Mouse (Mus musculus) left cerebral cortex, postnatal 14 days (tissue): ENCODE results near the gene Tns1. TPM values are rescaled to one million over a fixed set of nuclear protein-coding genes. Genes with fewer than 3 reads are reported as not detected.

ENCODE experiments used
- DNase-seq, 2 experiments: peaks; one replicate each; pipeline ENCODE4 v3.0.0; 2021 to 2022; ENCODE audit warnings: low spot score in 2 of 2, mixed read lengths in 1 of 2
- intact Hi-C: fragments of 180-260 bp; cut with DNase I; formaldehyde crosslinking; loops from one replicate; pipeline ENCODE4 v1.15.1; 2025
- total RNA-seq, 2 experiments: library from RNA; stranded (reverse); gene quantifications; 2 replicates each; pipeline ENCODE4 v1.2.3; 2021

The Tns1 gene
- total RNA-seq, 2 experiments from 2014 or later, result 30.2 to 39.1 TPM

GRCm38 (mm10) chr1:74130883-74131659 lies 6.8 kb upstream of the Tns1 start:
- no peak for DNase-seq
- intact Hi-C loops, result no loop called here

- intact Hi-C loops, result loop anchor here (2.0 to 5.0 kb wide), 3 partner anchors 43 to 222 kb away; no protein-coding TSS in a partner anchor
- DNase-seq, result peak; percentile 76 to 77
These were observed 823 bp upstream of the Tns1 start, which contains the start of gene Rufy4 for GRCm38 (mm10) chr1:74124991-74125552. Gene Rufy4 (plus strand): TSS chr1:74125541.

- no peak for DNase-seq
- intact Hi-C loops, result loop anchor here (5.0 kb wide), 1 partner anchor 41 kb away; no protein-coding TSS in a partner anchor
These were observed 1.0 kb downstream of the Tns1 start for GRCm38 (mm10) chr1:74123215-74123614.

- DNase-seq, result peak; percentile 64 to 86
- intact Hi-C loops, result loop anchor here (5.0 kb wide), 1 partner anchor 40 kb away; no protein-coding TSS in a partner anchor
These were observed 2.2 kb downstream of the Tns1 start for GRCm38 (mm10) chr1:74121821-74122576.

GRCm38 (mm10) chr1:74121138-74121537 lies 3.1 kb downstream of the Tns1 start:
- DNase-seq, result no peak
- intact Hi-C loops, result loop anchor here (5.0 kb wide), 1 partner anchor 39 kb away; no protein-coding TSS in a partner anchor

- intact Hi-C loops, result no loop called here
- DNase-seq, result no peak
These were observed 5.1 kb downstream of the Tns1 start for GRCm38 (mm10) chr1:74119115-74119514.

DNA sequence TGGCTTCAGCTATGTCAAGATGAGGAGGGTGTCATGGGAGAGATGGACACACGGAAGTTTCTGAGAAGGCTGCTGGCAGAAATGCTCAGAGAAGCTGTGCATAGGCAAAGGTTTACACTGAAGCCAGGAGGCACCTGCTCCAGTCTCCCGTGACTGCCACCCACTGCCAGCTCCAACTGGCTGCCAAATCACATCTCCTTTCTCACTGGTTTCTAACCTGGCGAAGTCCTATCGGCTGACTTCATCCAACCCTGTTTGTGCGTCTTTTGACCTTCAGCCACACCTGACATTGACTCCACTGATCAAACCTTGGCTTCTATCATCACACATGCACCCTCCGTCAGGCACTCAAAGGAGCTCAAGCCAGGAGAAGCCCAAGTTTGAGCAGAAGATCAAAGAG lies 6.4 kb downstream of the Tns1 start:
- DNase-seq, result no peak
- intact Hi-C loops, result no loop called here

DNA sequence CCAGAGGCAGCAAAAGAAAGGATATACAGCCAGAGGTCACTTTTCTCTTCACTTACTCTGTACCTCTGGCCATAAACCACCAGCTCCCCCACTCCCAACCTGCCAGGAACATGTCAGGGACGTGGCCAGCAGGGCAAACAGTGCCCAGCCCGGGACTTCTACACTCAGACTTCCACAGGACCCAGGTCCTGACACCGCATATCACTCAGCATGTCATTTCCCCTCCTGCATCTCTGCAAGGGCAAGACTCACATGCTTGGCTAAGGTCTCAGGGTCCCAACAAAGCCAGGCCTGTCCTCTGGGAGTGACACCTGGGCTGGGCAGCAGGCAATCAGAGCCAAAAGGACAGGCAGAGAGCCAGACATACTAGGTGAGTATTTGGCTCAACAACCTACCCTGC lies 11.2 kb downstream of the Tns1 start:
- no peak for DNase-seq
- intact Hi-C loops, result no loop called here

DNA sequence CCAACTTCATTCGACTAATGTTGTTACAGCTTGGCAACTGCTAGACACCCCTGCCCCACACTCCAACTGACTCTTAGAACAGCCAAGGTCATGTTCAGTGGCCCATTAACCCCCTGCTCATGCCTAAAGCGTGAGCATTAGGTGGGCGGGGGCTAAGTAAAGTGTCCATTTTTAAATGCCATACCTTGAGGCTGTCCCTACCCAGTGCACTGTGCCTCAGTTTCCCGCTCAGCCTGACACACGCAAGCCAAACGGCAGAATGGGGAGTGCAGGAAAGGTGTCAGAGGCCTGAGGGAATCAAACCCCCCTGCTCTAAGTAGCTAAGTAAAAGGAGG lies 12.6 kb downstream of the Tns1 start:
- DNase-seq, result no peak
- intact Hi-C loops, result no loop called here

DNA sequence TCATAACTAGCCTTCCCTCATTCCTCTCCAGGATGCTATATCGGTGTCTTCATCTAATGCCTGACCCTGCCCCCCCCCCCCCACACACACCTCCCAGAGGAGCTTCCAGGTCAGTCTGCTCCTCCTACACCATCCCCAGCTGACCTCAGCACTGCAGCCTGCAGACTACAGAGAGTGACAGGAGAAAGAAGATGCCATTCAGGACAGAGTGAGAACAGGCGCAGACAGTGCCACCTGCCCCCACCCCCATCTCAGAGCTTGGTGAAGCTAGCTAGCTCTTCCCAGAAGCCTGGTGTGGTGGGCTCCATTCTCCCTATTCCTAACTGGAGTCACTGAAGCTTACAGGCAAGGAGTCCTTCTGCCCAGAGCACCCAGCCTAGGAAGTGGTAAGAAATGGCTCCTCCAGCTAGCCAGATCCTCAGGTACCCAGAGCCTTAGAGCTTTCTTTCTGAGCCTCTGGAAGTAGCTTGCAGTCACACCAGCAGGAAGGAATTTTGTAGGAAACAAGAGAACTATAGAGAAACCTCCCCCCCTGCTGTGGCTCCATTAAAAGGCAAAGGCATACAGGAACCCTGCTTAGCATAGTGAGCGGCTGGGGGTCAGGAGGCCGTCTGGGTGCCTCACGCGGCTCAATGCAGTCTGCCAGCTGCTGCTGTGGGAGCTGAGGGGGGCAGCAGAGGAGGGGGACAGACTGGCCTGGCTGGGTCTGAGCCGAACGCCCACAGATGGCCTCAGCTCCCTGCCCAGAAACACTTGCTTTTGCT lies 13.1 kb downstream of the Tns1 start:
- intact Hi-C loops, result no loop called here
- no peak for DNase-seq

- DNase-seq, result no peak
- intact Hi-C loops, result no loop called here
These were observed 14.6 kb downstream of the Tns1 start for GRCm38 (mm10) chr1:74109670-74110069.

- no peak for DNase-seq
- intact Hi-C loops, result no loop called here
These were observed 16.2 kb downstream of the Tns1 start for GRCm38 (mm10) chr1:74107931-74108618.

DNA sequence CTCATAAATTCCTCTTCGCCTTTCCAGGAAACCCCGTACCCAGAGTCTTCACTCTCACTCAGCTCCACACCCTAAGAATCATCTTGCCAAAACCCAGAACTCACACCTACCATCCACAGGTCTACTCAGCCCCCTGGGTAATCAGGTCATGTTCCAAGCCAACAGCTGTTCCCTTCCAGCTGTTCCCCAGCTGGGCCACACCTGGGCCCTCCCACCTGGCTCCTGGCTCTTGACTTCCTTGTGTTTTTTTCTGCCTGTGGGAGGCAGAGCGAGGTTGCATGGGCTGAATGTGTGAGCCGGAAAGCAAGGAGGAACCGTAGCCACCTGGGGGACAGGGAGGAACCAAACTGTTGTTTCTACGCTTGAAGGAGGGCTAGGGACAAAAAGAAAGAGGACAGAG lies 18.0 kb downstream of the Tns1 start:
- intact Hi-C loops, result no loop called here
- DNase-seq, result no peak

GRCm38 (mm10) chr1:74105660-74106059 lies 18.6 kb downstream of the Tns1 start:
- intact Hi-C loops, result no loop called here

GRCm38 (mm10) chr1:74103654-74104353 lies 20.4 kb downstream of the Tns1 start:
- intact Hi-C loops, result no loop called here
- DNase-seq, result peak in 1 of 2 experiments; percentile 29

More at GRCm38 (mm10) chr1:74105660-74106059, 18.6 kb downstream of the Tns1 start:
- DNase-seq, result no peak

GRCm38 (mm10) chr1:74099001-74099435 lies 25.2 kb downstream of the Tns1 start:
- DNase-seq, result peak in 1 of 2 experiments; percentile 36
- intact Hi-C loops, result no loop called here

DNA sequence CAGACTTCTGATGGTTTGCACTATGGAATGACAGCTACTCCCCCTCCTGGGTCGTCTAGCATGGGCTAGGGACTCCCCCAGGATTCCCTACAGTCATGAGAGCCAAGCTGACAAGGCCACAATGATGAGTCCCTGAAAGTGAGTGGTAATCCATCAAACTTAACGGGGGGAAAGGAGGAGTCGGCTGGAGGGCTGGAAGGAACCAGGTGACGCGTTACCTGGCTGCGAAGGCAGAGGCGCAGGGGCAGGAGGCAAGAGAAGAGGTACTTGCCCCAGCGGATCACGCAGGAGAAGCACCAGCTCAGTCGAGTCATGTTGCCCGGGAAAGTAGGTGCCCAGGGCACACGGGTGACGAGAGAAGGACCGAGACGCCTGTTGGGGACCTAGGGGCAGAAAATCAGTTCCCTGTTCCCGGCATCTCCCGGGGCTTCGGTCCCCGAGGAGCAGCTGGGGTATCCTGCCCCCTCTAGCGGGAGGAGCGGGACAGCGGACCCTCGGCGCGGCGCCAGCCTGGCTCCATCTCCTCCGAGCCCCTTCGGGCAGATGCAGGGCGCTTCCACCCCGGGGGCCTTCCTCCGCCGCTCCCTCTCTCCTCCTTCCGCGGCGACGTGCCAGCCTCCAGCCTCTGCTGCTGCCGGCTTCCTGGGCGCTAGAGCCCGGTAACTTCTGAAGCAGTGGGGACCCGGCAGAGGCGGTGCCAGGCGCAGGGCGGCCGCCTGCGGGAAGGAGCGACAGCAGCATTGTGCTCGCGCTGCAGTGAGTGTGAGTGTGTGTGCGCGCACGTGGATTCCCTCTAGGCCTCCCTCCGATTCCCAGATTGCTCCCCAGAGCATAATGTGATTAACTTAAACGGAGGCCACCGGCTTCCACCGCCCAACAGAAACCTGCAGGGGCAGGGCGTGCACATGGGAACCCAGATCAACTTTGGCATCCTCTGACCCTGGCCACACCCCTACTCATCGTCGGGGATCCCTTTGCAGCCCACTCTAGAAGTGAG lies 25.9 kb downstream of the Tns1 start:
- intact Hi-C loops, result no loop called here
- DNase-seq, result peak; percentile 28 to 35
